Mouse (Mus musculus): ENCODE measurements around the gene Sec31a. TPM values are rescaled to one million over a fixed set of nuclear protein-coding genes. Genes with fewer than 3 reads are reported as not detected.
A peak's percentile ranks its signal among the peaks of the same experiment; 100 is the strongest.
"Not testable (repeated sequence)": the region's sequence is repeated elsewhere in the genome, so short reads cannot be mapped to it uniquely, and the experiment has no call there.

Sec31a gene
- polyA plus RNA-seq, 1 experiment, result 168 TPM

DNA sequence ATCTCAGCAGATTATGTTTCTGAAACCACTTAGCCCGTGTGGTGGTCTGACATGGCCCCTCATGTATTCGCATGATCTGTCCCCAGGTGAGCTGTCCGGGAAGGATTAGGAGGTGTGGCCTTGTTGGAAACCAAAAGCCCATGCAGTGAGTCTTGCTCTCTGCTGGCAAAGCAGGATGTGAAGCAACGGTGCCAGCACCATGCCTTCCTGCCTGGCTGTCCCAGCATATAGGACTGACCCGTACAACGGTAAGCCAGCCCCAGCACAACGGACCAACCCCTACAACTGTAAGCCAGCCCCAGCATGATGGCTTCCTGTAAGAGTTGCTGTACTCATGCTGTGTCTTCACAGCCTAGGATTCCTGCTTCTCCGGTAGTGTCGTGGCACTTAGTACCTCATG, 11.2 kb upstream of the Sec31a start:
- Histone ChIP-seq H3K4me2 (ENCODE audit: low read depth) (peak overlapping the region; percentile 96), H3K4me3 (peak overlapping the region; percentile 78), H3K79me2 (ENCODE audit: control insufficient read depth, insufficient read depth) (peaks cover 70% of the 10 kb centered on the region), H3K36me3 (ENCODE audit: control insufficient read depth, insufficient read depth) (peaks cover 51% of the 10 kb centered on the region), H3ac (ENCODE audit: control insufficient read depth, insufficient read length) (no peak overlapping the region), H3K27me3 (ENCODE audit: control insufficient read depth, insufficient read depth, insufficient read length) (no peaks in the 10 kb centered on the region)
- TF ChIP-seq MYOG (IDR thresholded peaks at IDR 0.05; ENCODE audit: control insufficient read depth in 1 of 3, insufficient read depth in 1 of 3, insufficient read length in 2 of 3, low read depth in 2 of 3) (no peak), POLR2AphosphoS2 (IDR thresholded peaks at IDR 0.05; ENCODE audit: insufficient read length, low read depth) (peak; percentile 67), POLR2A (IDR thresholded peaks at IDR 0.05; ENCODE audit: insufficient read length, low read depth) (peak; percentile 18), CEBPB (IDR thresholded peaks at IDR 0.05; ENCODE audit: insufficient read depth, poor library complexity, severe bottlenecking) (no peak)

DNA sequence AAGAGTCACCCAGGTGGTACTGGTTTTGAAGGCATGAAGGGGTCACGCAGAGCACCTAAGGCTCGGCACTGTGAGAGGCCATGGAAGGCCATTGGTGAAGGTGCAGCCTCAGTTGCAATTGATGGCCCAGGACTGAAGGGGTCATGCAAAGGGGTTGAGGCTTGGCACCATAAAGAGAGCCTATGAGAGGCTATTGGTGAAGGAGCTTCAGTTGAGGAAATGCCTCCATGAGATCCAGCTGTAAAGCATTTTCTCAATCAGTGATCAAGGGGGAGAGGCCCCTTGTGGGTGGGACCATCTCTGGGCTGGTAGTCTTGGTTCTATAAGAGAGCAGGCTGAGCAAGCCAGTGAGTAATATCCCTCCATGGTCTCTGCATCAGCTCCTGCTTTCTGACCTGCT, 9.8 kb upstream of the Sec31a start:
- Histone ChIP-seq H3K79me2 (ENCODE audit: control insufficient read depth, insufficient read depth) (peaks cover 74% of the 10 kb centered on the region), H3K4me2 (ENCODE audit: low read depth) (peak overlapping the region; percentile 96), H3K36me3 (ENCODE audit: control insufficient read depth, insufficient read depth) (peaks cover 65% of the 10 kb centered on the region)
- not testable (repeated sequence) for H3ac ChIP-seq (ENCODE audit: control insufficient read depth, insufficient read length); H3K27me3 ChIP-seq (ENCODE audit: control insufficient read depth, insufficient read depth, insufficient read length); H3K4me3 ChIP-seq

DNA sequence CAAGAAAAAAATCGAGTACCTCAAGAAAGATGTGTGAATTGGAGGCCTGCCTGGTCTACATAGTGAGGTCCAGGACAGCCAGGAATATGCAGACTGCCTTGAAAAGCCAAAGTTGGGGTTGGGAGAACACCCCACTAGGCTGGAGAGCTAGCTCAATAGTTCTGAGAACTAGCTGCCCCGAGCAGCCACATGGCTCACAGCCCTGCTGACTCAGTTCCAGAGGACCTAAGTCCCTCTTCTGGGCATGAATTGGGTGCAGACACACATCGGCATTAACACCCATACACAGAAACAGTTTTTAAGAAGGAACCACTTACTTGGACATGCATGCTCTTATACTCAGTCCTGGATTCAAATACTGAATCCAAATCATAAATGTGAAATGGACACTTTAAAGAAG, 8.2 kb upstream of the Sec31a start:
- Histone ChIP-seq H3K36me3 (ENCODE audit: control insufficient read depth, insufficient read depth) (peaks cover 68% of the 10 kb centered on the region), H3K4me2 (ENCODE audit: low read depth) (peak overlapping the region; percentile 63), H3K27me3 (ENCODE audit: control insufficient read depth, insufficient read depth, insufficient read length) (no peaks in the 10 kb centered on the region), H3K4me3 (no peak overlapping the region), H3ac (ENCODE audit: control insufficient read depth, insufficient read length) (no peak overlapping the region), H3K79me2 (ENCODE audit: control insufficient read depth, insufficient read depth) (peaks cover 74% of the 10 kb centered on the region)
- TF ChIP-seq POLR2A (IDR thresholded peaks at IDR 0.05; ENCODE audit: insufficient read length, low read depth) (no peak), MYOD1 (IDR thresholded peaks at IDR 0.05; ENCODE audit: control insufficient read depth in 1 of 3, insufficient read length in 2 of 3, low read depth in 2 of 3) (no peak), POLR2AphosphoS2 (IDR thresholded peaks at IDR 0.05; ENCODE audit: insufficient read length, low read depth) (no peak)

DNA sequence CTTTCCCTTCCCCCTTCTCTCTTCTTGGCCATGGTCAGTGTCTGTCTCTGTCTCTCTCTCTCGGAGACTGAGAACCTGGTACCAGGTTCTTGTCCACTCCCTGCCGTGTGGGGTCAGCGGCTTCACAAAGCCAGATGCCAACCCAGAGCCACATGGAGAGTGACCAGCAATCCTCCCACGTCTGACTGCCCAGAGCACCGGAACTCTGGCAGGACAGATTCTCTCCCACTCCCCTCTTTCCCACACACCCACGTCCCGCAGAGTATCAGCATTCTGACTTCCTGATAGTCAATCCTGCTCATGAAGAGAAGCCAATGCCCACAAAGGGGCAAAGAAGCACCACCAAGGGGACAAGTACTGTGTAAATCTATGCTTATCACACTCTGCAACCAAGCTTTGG, 7.6 kb upstream of the Sec31a start:
- no peaks in the 10 kb centered on the region for H3K27me3 ChIP-seq (ENCODE audit: control insufficient read depth, insufficient read depth, insufficient read length)
- H3K36me3 ChIP-seq (ENCODE audit: control insufficient read depth, insufficient read depth), result peaks cover 68% of the 10 kb centered on the region
- peak overlapping the region; percentile 63 for H3K4me2 ChIP-seq (ENCODE audit: low read depth)
- TF ChIP-seq USF1 (IDR thresholded peaks at IDR 0.05; ENCODE audit: low read depth) (no peak), POLR2A (IDR thresholded peaks at IDR 0.05; ENCODE audit: insufficient read length, low read depth) (no peak), MYOD1 (IDR thresholded peaks at IDR 0.05; ENCODE audit: control insufficient read depth in 1 of 3, insufficient read length in 2 of 3, low read depth in 2 of 3) (no peak)
- no peak overlapping the region for H3K4me3 ChIP-seq
- H3ac ChIP-seq (ENCODE audit: control insufficient read depth, insufficient read length), result no peak overlapping the region
- peaks cover 67% of the 10 kb centered on the region for H3K79me2 ChIP-seq (ENCODE audit: control insufficient read depth, insufficient read depth)

DNA sequence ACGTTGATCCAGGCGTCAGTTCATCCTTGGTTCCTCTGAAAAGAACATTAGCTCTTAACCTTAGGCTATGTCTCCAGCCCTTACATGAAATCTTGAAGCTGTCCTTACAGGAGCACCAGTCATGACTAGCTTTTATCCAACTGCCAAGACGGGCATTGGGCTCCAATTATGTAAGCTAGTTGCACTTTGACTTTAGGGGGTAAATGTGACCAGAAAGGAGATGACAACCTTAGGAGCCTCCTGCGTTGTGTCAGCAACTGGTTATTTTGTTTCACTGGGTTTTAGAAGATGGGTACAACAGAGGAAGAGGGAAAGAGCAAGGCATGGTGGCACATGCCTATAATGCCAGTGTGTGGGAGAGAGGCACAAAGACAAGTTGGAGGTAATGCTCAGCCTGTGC, 2.8 kb upstream of the Sec31a start:
- Histone ChIP-seq H3K27me3 (ENCODE audit: control insufficient read depth, insufficient read depth, insufficient read length) (no peaks in the 10 kb centered on the region), H3K79me2 (ENCODE audit: control insufficient read depth, insufficient read depth) (peaks cover 44% of the 10 kb centered on the region), H3K4me3 (no peak overlapping the region), H3K36me3 (ENCODE audit: control insufficient read depth, insufficient read depth) (peaks cover 31% of the 10 kb centered on the region), H3ac (ENCODE audit: control insufficient read depth, insufficient read length) (no peak overlapping the region), H3K4me2 (ENCODE audit: low read depth) (no peak overlapping the region)
- no peak for TF ChIP-seq TCF12 (IDR thresholded peaks at IDR 0.05; ENCODE audit: insufficient read depth, poor library complexity, severe bottlenecking)
- peak; percentile 79 for TF ChIP-seq POLR2AphosphoS2 (IDR thresholded peaks at IDR 0.05; ENCODE audit: insufficient read length, low read depth)
- no peak for TF ChIP-seq POLR2A (IDR thresholded peaks at IDR 0.05; ENCODE audit: insufficient read length, low read depth)
- TF ChIP-seq SRF (IDR thresholded peaks at IDR 0.05; ENCODE audit: control insufficient read depth, insufficient read length, low read depth), result no peak
- no peak for TF ChIP-seq USF1 (IDR thresholded peaks at IDR 0.05; ENCODE audit: low read depth)
- TF ChIP-seq E2F4 (IDR thresholded peaks at IDR 0.05; ENCODE audit: insufficient read depth), result no peak
- TF ChIP-seq TCF3 (IDR thresholded peaks at IDR 0.05; ENCODE audit: insufficient read length, low read depth), result no peak

DNA sequence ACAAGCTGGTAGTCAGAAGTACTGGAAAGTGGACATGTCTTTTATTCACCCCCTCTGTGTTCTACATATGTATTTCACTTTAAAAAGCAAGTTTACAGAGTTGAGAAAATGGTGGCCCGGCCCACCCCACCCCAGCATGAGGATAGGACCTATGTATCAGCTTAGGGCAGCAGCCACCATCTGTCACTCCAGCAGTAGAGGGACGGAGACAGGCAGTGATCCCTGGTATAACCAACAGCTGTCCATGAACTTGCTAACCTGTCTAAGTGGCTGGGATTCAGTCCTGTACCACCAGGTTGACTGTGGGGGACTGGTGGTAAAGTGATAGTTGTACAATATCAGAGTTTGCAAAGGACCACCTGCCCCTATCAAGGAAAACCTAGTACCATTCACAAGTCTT, 2.0 kb upstream of the Sec31a start:
- H3K27me3 ChIP-seq (ENCODE audit: control insufficient read depth, insufficient read depth, insufficient read length), result no peaks in the 10 kb centered on the region
- no peak overlapping the region for H3K4me3 ChIP-seq
- peaks cover 44% of the 10 kb centered on the region for H3K79me2 ChIP-seq (ENCODE audit: control insufficient read depth, insufficient read depth)
- H3K4me2 ChIP-seq (ENCODE audit: low read depth), result no peak overlapping the region
- TF ChIP-seq POLR2AphosphoS2 (IDR thresholded peaks at IDR 0.05; ENCODE audit: insufficient read length, low read depth) (peak; percentile 57), MYOD1 (IDR thresholded peaks at IDR 0.05; ENCODE audit: control insufficient read depth in 1 of 3, insufficient read length in 2 of 3, low read depth in 2 of 3) (no peak), MAX (IDR thresholded peaks at IDR 0.05; ENCODE audit: low read depth) (no peak)
- H3ac ChIP-seq (ENCODE audit: control insufficient read depth, insufficient read length), result no peak overlapping the region
- peaks cover 25% of the 10 kb centered on the region for H3K36me3 ChIP-seq (ENCODE audit: control insufficient read depth, insufficient read depth)

Measured in myocyte (in vitro differentiated cells).